Mouse (Mus musculus): Measurements from ENCODE around the gene Acsm2.

GRCm38 (mm10) chr7:119620157-119620556 is 66.0 kb downstream of the Acsm2 start:
- TF ChIP-seq CTCF (IDR thresholded peaks at IDR 0.05; ENCODE audit: borderline replicate concordance, extremely low read depth, insufficient read depth, insufficient read length) (no peak), POLR2A (IDR thresholded peaks at IDR 0.05; ENCODE audit: borderline replicate concordance, extremely low read depth, insufficient read depth, insufficient read length, poor library complexity, severe bottlenecking) (no peak)
